Mouse (Mus musculus): ENCODE measurements around the gene Brpf3. TPM values are rescaled to one million over a fixed set of nuclear protein-coding genes. Genes with fewer than 3 reads are reported as not detected.

The Brpf3 gene
- total and polyA plus RNA-seq, 2 experiments from 2014 or later = 4.7 to 16.5 TPM

DNA sequence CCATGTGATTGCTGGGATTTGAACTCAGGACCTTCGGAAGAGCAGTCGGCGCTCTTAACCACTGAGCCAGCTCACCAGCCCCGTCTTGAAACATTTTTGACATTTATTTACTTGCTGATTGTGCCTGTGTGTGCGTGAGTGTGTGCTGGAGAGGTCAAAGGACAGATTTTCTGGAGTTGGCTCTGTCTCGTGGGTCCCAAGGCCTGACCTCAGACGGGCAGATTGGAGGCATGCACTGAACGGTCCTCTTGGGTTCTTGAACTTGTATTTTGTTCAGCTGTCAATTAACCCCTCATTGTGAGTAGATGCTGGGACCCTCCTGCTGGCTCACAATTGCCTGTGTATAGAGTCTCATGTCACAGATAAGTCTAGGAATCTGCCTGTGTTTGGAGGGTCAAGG, 85.4 kb downstream of the Brpf3 start:
- 79% methylated on average over 8 of the region's 8 CpGs for WGBS
- DNase-seq (ENCODE audit: low spot score) (no peak), ATAC-seq (no peak)
- H3K27ac ChIP-seq = no peak overlapping the region
- no peak overlapping the region for H3K9ac ChIP-seq (replicated peaks; ENCODE audit: low read length)
- no peaks in the 10 kb centered on the region for H3K4me1 ChIP-seq (ENCODE audit: insufficient read depth, low read length)
- no peaks in the 10 kb centered on the region for H3K36me3 ChIP-seq (ENCODE audit: insufficient read depth, low read length)
- H3K27me3 ChIP-seq (ENCODE audit: insufficient read depth, low read length) = no peaks in the 10 kb centered on the region
- H3K4me3 ChIP-seq (ENCODE audit: low read length) = no peak overlapping the region
- TF ChIP-seq CTCF (IDR thresholded peaks at IDR 0.05; ENCODE audit: low read depth) = no peak
- H3K4me2 ChIP-seq (ENCODE audit: low read depth, low read length) = no peak overlapping the region
- H3K9me3 ChIP-seq (ENCODE audit: low read length) = 0 out of 2 replicates have a peak, but pooled peaks cover 3% of the 10 kb centered on the region

Other genes with a start within 250 kb of the Brpf3 start
- not detected in 2 replicates for gene Clps, start 240.3 kb upstream of the Brpf3 start, total RNA-seq (2014; rRNA removed)
- not detected in 2 replicates for gene Clps, start 240.3 kb upstream of the Brpf3 start, polyA plus RNA-seq (2015; fragmentation: Nextera tagmentation; extraction: Ambion mirVana)
- gene Lhfpl5, start 225.4 kb upstream of the Brpf3 start, total RNA-seq (2014; rRNA removed) = 26.6 and 42.3 TPM in 2 replicates
- gene Lhfpl5, start 225.4 kb upstream of the Brpf3 start, polyA plus RNA-seq (2015; fragmentation: Nextera tagmentation; extraction: Ambion mirVana) = 27.3 and 29.7 TPM in 2 replicates
- gene Srpk1, start 178.4 kb upstream of the Brpf3 start, total RNA-seq (2014; rRNA removed) = 36.0 and 52.1 TPM in 2 replicates
- gene Srpk1, start 178.4 kb upstream of the Brpf3 start, polyA plus RNA-seq (2015; fragmentation: Nextera tagmentation; extraction: Ambion mirVana) = 77.2 and 83.5 TPM in 2 replicates
- 1.9 and 3.4 TPM in 2 replicates for gene Slc26a8, start 110.9 kb upstream of the Brpf3 start, total RNA-seq (2014; rRNA removed)
- gene Slc26a8, start 110.9 kb upstream of the Brpf3 start, polyA plus RNA-seq (2015; fragmentation: Nextera tagmentation; extraction: Ambion mirVana) = 1.7 and 2.2 TPM in 2 replicates
- 35.7 and 41.8 TPM in 2 replicates for gene Mapk14, start 109.8 kb upstream of the Brpf3 start, total RNA-seq (2014; rRNA removed)
- gene Mapk14, start 109.8 kb upstream of the Brpf3 start, polyA plus RNA-seq (2015; fragmentation: Nextera tagmentation; extraction: Ambion mirVana) = 19.5 TPM in 2 replicates
- gene AC170998.1, start 75.0 kb upstream of the Brpf3 start, total RNA-seq (2014; rRNA removed) = 2.3 and 4.3 TPM in 2 replicates
- gene AC170998.1, start 75.0 kb upstream of the Brpf3 start, polyA plus RNA-seq (2015; fragmentation: Nextera tagmentation; extraction: Ambion mirVana) = 3.1 and 3.4 TPM in 2 replicates
- gene Mapk13, start 31.8 kb upstream of the Brpf3 start, total RNA-seq (2014; rRNA removed) = 0.37 TPM in 1 of 2 replicates, not detected in the other
- gene Mapk13, start 31.8 kb upstream of the Brpf3 start, polyA plus RNA-seq (2015; fragmentation: Nextera tagmentation; extraction: Ambion mirVana) = 1.7 and 1.9 TPM in 2 replicates
- 0.10 and 0.22 TPM in 2 replicates for gene Pnpla1, start 57.3 kb downstream of the Brpf3 start, total RNA-seq (2014; rRNA removed)
- gene Pnpla1, start 57.3 kb downstream of the Brpf3 start, polyA plus RNA-seq (2015; fragmentation: Nextera tagmentation; extraction: Ambion mirVana) = 0.08 and 0.09 TPM in 2 replicates
- gene 4930539E08Rik, start 114.2 kb downstream of the Brpf3 start, total RNA-seq (2014; rRNA removed) = 5.6 and 13.0 TPM in 2 replicates
- gene 4930539E08Rik, start 114.2 kb downstream of the Brpf3 start, polyA plus RNA-seq (2015; fragmentation: Nextera tagmentation; extraction: Ambion mirVana) = 1.6 and 2.1 TPM in 2 replicates
- gene Pxt1, start 142.8 kb downstream of the Brpf3 start, total RNA-seq (2014; rRNA removed) = not detected in 2 replicates
- not detected in 2 replicates for gene Pxt1, start 142.8 kb downstream of the Brpf3 start, polyA plus RNA-seq (2015; fragmentation: Nextera tagmentation; extraction: Ambion mirVana)
- gene Kctd20, start 150.9 kb downstream of the Brpf3 start, total RNA-seq (2014; rRNA removed) = 51.5 and 59.9 TPM in 2 replicates
- gene Kctd20, start 150.9 kb downstream of the Brpf3 start, polyA plus RNA-seq (2015; fragmentation: Nextera tagmentation; extraction: Ambion mirVana) = 62.9 and 64.1 TPM in 2 replicates
- 56.2 and 58.7 TPM in 2 replicates for gene Stk38, start 206.9 kb downstream of the Brpf3 start, total RNA-seq (2014; rRNA removed)
- 52.7 and 60.8 TPM in 2 replicates for gene Stk38, start 206.9 kb downstream of the Brpf3 start, polyA plus RNA-seq (2015; fragmentation: Nextera tagmentation; extraction: Ambion mirVana)
- gene Srsf3, start 231.5 kb downstream of the Brpf3 start, total RNA-seq (2014; rRNA removed) = 139 and 147 TPM in 2 replicates
- gene Srsf3, start 231.5 kb downstream of the Brpf3 start, polyA plus RNA-seq (2015; fragmentation: Nextera tagmentation; extraction: Ambion mirVana) = 298 and 315 TPM in 2 replicates

Measured in hindbrain, postnatal 0 days (tissue).